Mouse (Mus musculus): ENCODE results near the gene Inpp4a.

GRCm38 (mm10) chr1:37323208-37323607, 23.5 kb downstream of the Inpp4a start:
- TF ChIP-seq CTCF (IDR thresholded peaks at IDR 0.05; ENCODE audit: borderline replicate concordance, insufficient read depth, low read length) (no peak), POLR2A (IDR thresholded peaks at IDR 0.05; ENCODE audit: low read depth, low read length) (no peak)

All from embryonic fibroblast, embryonic 13.5 days (primary cell).